Mouse (Mus musculus): ENCODE results near the gene E2f2.

Gene E2f2

GRCm38 (mm10) chr4:136240955-136241354, 68.8 kb downstream of the E2f2 start:
- DNase-seq (ENCODE audit: low spot score in 2 of 2), result no peak

GRCm38 (mm10) chr4:136242065-136242703, 70.0 kb downstream of the E2f2 start:
- DNase-seq (ENCODE audit: low spot score in 2 of 2), result no peak

- DNase-seq (ENCODE audit: low spot score in 2 of 2), result no peak
These were observed 70.5 kb downstream of the E2f2 start for GRCm38 (mm10) chr4:136242728-136243127.

- DNase-seq (ENCODE audit: low spot score in 2 of 2), result no peak
These were observed 72.0 kb downstream of the E2f2 start for GRCm38 (mm10) chr4:136244208-136244607.
